Mouse (Mus musculus): ENCODE results near the gene Pcna.

DNA sequence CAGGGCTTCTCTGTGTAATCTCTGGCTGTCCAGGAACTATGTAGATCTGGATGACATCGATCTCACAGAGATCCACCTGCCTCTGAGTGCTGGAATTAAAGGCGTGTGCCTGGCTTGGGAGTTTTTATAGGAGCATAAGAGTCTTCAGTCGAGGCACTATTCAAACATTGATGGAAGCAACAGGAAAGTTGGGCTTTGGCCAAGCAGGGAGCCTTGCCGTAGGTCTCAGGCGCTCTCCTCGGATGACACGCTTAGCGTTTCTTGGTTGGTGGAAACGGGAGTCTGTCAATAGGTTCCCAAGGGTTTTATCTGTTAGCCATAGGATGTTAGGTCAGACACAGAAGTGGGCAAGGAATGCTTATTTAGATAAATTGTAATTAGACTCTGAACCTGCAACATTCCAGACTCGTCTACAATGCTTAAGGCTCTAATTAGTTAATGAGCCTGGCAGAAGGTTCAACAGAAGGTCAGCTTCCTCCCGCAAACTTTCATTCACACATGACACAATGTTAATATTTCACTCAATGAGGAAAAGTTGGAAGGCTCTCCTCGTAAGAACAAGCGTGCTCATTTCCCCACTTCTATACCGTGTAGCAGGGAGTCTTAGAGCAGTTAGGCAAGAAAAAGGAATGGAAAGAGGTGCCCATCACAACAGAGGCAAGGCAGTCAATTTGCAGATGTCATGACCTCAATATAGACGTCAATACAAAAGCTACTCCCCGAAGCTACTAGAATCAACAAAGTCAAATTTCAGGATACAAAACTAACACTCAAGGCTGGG lies 18.9 kb downstream of the Pcna start:
- no peak for TF ChIP-seq CTCF (IDR thresholded peaks at IDR 0.05; ENCODE audit: extremely low read depth, insufficient read depth, low read length)
- no peak for TF ChIP-seq POLR2A (IDR thresholded peaks at IDR 0.05; ENCODE audit: extremely low read depth, insufficient read depth, low read length)

All from cortical plate, adult 2 months (tissue).